Mouse (Mus musculus) spleen, adult 2 months (tissue): ENCODE results near the gene Dcpp3. TPM values are rescaled to one million over a fixed set of nuclear protein-coding genes. Genes with fewer than 3 reads are reported as not detected.
"Not testable (repeated sequence)": the region's sequence is repeated elsewhere in the genome, so short reads cannot be mapped to it uniquely, and the experiment has no call there.

Experiments
- DNase-seq, 2 experiments: peaks; one replicate each; pipeline versions ENCODE4 v3.0.0 to v3.0.0-alpha.2; 2012 to 2021; ENCODE audit warnings: low spot score in 2 of 2, low read depth in 1 of 2
- H3K27ac ChIP-seq: fragments of 200-500 bp; 2 replicates; pipeline ENCODE4 v1.5.1; 2012; ENCODE audit warnings: low read length, inconsistent platforms; ENCODE audit not compliant: insufficient read depth
- H3K27me3 ChIP-seq: fragments of 200-500 bp; 2 replicates; pipeline ENCODE4 v1.6.1; 2012; ENCODE audit warnings: mild to moderate bottlenecking, moderate library complexity, low read length, inconsistent platforms; ENCODE audit not compliant: control insufficient read depth, insufficient read depth
- H3K36me3 ChIP-seq: fragments of 200-500 bp; 2 replicates; pipeline ENCODE4 v1.6.1; 2012; ENCODE audit warnings: mild to moderate bottlenecking, low read length, inconsistent platforms; ENCODE audit not compliant: control insufficient read depth, insufficient read depth
- H3K4me1 ChIP-seq: fragments of 200-500 bp; 2 replicates; pipeline ENCODE4 v1.6.1; 2011; ENCODE audit warnings: inconsistent platforms; ENCODE audit not compliant: control insufficient read depth, insufficient read depth, insufficient read length
- H3K4me3 ChIP-seq: fragments of 200-500 bp; 2 replicates; pipeline ENCODE4 v1.5.1; 2011; ENCODE audit warnings: mild to moderate bottlenecking, inconsistent platforms; ENCODE audit not compliant: insufficient read depth, insufficient read length; ENCODE audit errors: extremely low read depth
- CTCF ChIP-seq: fragments of 200-500 bp; IDR thresholded peaks from 2 replicates; pipeline ENCODE4 v1.5.1; 2011; ENCODE audit warnings: mild to moderate bottlenecking, inconsistent platforms; ENCODE audit not compliant: insufficient read depth, insufficient read length, insufficient replicate concordance; ENCODE audit errors: extremely low read depth
- POLR2A ChIP-seq: fragments of 200-500 bp; IDR thresholded peaks from 2 replicates; pipeline ENCODE4 v1.6.1; 2011; ENCODE audit warnings: low read depth, low read length, inconsistent platforms
- whole genome bisulfite sequencing: fragments of 180-500 bp; shearing (Covaris S2); methylation state at CpG from one replicate; pipeline ENCODE4 v1.1.7; 2018; 5-methylcytosine and 5-hydroxymethylcytosine counted together
- polyA plus RNA-seq: library from polyadenylated mRNA; depleted of rRNA; stranded (reverse); fragments of >200 nt; gene quantifications from 2 replicates; pipeline ENCODE4 v1.2.3, GENCODE M21; 2012; rRNA removed

Gene Dcpp3
- polyA plus RNA-seq: not detected in 2 replicates

DNA sequence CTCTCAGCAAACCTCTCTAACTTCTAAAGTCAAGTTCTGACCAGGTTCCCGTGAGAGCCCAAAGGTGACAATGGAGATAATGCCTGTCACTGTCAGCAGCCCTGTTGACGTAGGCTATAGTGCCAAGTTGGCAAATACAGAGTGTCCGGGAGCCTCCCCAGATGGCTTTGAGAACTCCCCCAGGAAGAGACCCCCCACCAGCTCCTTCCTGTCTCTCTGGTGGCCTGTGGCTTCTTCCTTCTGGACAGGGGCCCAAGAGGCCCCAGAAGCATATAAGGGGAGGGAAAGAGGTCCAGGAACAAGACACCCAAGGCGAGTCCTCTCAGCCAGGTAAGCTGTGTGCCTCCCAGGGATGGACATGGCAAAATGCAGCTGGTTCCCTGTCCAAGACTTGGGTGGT is at the start of gene Dcpp3:
Gene Dcpp3 (plus strand): TSS at position 301 of the 400 bp plus-strand sequence.
- not testable (repeated sequence) for H3K27ac ChIP-seq, H3K4me1 ChIP-seq, H3K4me3 ChIP-seq, H3K27me3 ChIP-seq, DNase-seq, H3K36me3 ChIP-seq
- 56% methylated on average over 4 of the region's 4 CpGs for whole genome bisulfite sequencing

DNA sequence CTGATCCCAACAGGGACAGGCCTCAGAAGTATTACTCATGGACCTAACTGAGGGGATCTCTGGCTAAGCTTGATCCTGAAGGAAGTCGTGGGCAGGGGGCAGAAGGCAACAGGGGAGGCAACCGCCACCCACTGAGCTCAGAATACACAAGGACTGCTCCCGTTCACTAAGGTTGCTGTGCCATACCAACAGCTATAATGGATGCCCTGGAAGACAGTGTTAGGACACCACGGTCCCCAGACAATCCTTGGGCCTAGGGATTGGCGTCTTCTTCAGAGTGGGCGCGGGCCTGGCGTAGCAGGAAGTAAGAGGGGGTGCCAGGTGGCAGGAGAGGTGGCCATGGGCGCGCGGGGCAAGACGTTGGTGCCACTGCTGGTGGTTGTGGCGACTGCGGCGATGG is 49.5 kb upstream of the Dcpp3 start, which contains the start of gene Prss21:
Gene Prss21 (plus strand): TSS at position 301 of the 400 bp plus-strand sequence.
- WGBS: 82% methylated on average over 15 of the region's 15 CpGs
- Histone ChIP-seq H3K27ac (no peak within 1 kb of the TSS), H3K27me3 (no peaks in the 10 kb centered on the region), H3K4me3 (no peak within 1 kb of the TSS), H3K4me1 (no peaks in the 10 kb centered on the region), H3K36me3 (no peaks in the 10 kb centered on the region)
- DNase-seq: no peak
- no peak for TF ChIP-seq POLR2A
- TF ChIP-seq CTCF: no peak

DNA sequence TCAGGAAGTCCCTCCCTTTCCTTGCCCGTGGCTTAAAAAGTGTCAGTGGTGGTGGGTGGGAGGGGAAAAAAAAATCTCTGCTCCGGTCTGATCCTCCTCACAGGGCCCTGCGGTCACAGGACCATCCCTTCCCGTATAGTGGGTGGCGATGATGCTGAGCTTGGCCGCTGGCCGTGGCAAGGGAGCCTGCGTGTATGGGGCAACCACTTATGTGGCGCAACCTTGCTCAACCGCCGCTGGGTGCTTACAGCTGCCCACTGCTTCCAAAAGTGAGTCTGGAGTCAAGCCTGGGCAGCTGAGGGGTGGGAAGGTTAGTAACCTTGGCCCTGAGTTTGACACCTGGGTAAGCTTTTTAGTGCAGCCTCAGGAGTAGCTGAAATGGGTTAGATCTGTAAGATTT is 48.7 kb upstream of the Dcpp3 start:
- WGBS: 83% methylated on average over 11 of the region's 11 CpGs
- H3K4me3 ChIP-seq: no peak overlapping the region
- no peaks in the 10 kb centered on the region for H3K36me3 ChIP-seq
- H3K27me3 ChIP-seq: no peaks in the 10 kb centered on the region
- H3K4me1 ChIP-seq: no peaks in the 10 kb centered on the region
- H3K27ac ChIP-seq: no peak overlapping the region
- no peak for DNase-seq
- no peak for TF ChIP-seq POLR2A
- TF ChIP-seq CTCF: no peak

DNA sequence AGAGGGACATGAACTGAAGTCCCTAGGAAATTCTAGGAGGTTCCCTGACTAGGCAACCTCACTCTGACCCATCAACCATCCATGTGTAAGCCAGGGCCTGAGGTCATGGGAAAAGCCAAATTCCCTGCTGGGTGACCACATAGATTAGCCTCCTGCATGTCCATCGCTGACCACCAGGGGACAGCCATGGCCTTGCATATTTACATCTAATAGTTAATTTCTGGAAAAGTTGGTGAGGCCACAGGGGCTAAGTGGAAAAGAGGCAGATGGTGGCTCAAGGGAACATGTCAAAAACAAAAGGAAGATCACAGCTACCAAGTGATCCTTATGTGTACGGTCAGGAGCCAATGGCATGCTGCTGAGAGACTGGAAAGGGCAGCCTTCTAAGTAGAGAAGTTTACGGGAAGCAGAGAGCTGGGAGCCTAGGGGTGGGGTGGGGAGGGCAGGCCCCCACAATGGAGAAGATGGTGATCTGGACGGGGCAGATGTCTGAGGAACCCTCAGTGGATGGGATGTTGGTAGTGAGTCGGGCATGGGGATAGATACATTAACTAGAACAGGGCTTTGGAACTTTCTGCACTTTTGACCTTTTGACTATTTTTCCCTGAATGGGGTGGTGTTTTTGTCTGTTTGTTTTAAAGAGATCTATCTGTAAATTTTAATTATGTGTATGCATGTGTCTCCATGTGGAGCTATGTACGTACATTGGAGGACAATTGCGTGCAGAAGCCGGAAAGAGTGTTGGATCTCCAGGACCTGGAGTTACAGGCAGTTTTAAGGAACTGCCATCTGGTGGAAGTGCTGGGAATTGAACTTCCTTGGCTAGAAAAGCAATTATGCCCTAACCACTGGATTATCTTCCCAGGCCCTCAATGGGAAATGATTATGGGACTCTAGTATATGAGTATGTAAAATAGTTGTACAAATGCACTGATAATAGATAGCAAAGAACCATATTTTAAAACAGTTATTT is 43.1 kb upstream of the Dcpp3 start:
- no peaks in the 10 kb centered on the region for H3K4me1 ChIP-seq
- no peaks in the 10 kb centered on the region for H3K27me3 ChIP-seq
- DNase-seq: no peak
- H3K4me3 ChIP-seq: no peak overlapping the region
- WGBS: 69% methylated on average over 8 of the region's 8 CpGs
- no peaks in the 10 kb centered on the region for H3K36me3 ChIP-seq
- TF ChIP-seq CTCF (peak; percentile 19; the same call in 1 of the 2 replicates), POLR2A (no peak)
- no peak overlapping the region for H3K27ac ChIP-seq

DNA sequence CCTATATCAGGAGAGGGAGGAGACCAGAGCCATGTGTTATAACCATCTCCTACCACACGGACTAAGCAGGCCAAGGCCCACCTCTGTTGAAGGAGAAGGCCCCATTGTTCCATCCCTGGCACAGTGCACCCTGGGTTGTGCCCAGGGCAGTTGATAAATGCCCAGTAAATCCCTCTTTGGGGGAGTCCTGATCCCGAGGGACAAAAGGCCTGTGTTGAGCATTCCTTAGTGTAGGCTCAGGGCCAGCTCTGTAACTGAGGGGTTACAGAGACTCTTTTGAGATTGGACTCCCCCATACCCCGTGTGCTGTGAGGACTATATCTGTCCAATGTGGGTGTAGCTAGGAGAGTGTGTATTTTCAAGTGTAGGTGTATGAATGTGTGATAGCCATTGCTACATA is 40.5 kb upstream of the Dcpp3 start:
- H3K4me3 ChIP-seq: no peak overlapping the region
- 69% methylated on average over 3 of the region's 3 CpGs for WGBS
- no peak for DNase-seq
- H3K27ac ChIP-seq: no peak overlapping the region
- H3K27me3 ChIP-seq: no peaks in the 10 kb centered on the region
- TF ChIP-seq CTCF (no peak), POLR2A (no peak)
- no peaks in the 10 kb centered on the region for H3K36me3 ChIP-seq
- H3K4me1 ChIP-seq: no peaks in the 10 kb centered on the region

DNA sequence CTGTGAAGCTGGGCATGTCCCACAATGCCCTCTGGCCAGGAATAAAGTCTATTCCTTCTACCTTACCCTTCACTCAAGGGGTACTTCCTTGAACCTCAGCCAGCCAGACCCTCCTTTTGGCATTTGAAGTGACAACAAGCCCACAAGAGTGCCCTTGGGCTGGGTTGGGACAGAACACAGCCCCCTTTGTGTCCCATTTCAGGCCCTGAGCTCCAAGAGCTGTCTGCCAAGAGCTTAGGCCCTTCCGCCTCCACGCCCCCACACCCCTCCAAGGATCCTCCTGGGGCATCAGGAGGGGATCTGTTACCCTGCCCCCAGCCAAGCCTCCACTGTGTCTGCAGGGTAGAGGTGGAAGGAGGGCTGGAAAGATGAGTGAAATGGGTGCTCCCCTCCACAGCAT is 40.1 kb upstream of the Dcpp3 start:
- Histone ChIP-seq H3K27ac (no peak overlapping the region), H3K4me1 (no peaks in the 10 kb centered on the region), H3K4me3 (no peak overlapping the region), H3K27me3 (no peaks in the 10 kb centered on the region), H3K36me3 (no peaks in the 10 kb centered on the region)
- 92% methylated on average over 2 of the region's 2 CpGs for WGBS
- TF ChIP-seq CTCF (no peak), POLR2A (no peak)
- DNase-seq: no peak

DNA sequence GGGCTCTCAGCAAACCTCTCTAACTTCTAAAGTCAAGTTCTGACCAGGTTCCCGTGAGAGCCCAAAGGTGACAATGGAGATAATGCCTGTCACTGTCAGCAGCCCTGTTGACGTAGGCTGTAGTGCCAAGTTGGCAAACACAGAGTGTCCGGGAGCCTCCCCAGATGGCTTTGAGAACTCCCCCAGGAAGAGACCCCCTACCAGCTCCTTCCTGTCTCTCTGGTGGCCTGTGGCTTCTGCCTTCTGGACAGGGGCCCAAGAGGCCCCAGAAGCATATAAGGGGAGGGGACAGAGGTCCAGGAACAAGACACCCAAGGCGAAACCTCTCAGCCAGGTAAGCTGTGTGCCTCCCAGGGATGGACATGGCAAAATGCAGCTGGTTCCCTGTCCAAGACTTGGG is 36.7 kb upstream of the Dcpp3 start, which contains the start of the genes Dcpp1 and Dcpp2:
Gene Dcpp1 (plus strand): TSS at position 301 of the 400 bp plus-strand sequence.
Gene Dcpp2 (plus strand): TSS at position 305 of the 400 bp plus-strand sequence.
- 73% methylated on average over 4 of the region's 4 CpGs for WGBS
- H3K27me3 ChIP-seq, H3K4me3 ChIP-seq, DNase-seq, H3K27ac ChIP-seq, H3K36me3 ChIP-seq, H3K4me1 ChIP-seq: not testable (repeated sequence)
